Mouse (Mus musculus) hindbrain, embryonic 13.5 days (tissue): ENCODE data around the gene Ankrd6. TPM values are rescaled to one million over a fixed set of nuclear protein-coding genes. Genes with fewer than 3 reads are reported as not detected.
"Not testable (repeated sequence)": the region's sequence is repeated elsewhere in the genome, so short reads cannot be mapped to it uniquely, and the experiment has no call there.

ENCODE experiments used
- ATAC-seq: fragments of 200-750 bp; cut with Nextera tagmentation; 2 replicates; pipeline ENCODE4 v1.8.0; 2017; ENCODE audit warnings: moderate TSS enrichment; ENCODE audit not compliant: low FRiP score
- H3K27ac ChIP-seq: fragments of 300-500 bp; sonication (generic); 2 replicates; pipeline ENCODE4 v1.5.1; 2015; ENCODE audit warnings: inconsistent platforms, mild to moderate bottlenecking, moderate library complexity
- H3K27me3 ChIP-seq: fragments of 300-500 bp; sonication (generic); 2 replicates; pipeline ENCODE4 v1.6.1; 2015; ENCODE audit warnings: mild to moderate bottlenecking, inconsistent platforms
- H3K36me3 ChIP-seq: fragments of 300-500 bp; sonication (generic); 2 replicates; pipeline ENCODE4 v1.6.1; 2015; ENCODE audit warnings: mild to moderate bottlenecking, inconsistent platforms
- H3K4me1 ChIP-seq: fragments of 300-500 bp; sonication (generic); replicated peaks from 2 replicates; pipeline ENCODE4 v1.6.1; 2015; ENCODE audit warnings: inconsistent platforms
- H3K4me2 ChIP-seq: fragments of 300-500 bp; sonication (generic); 2 replicates; pipeline ENCODE4 v1.6.1; 2015; ENCODE audit warnings: inconsistent platforms, mild to moderate bottlenecking, moderate library complexity
- H3K4me3 ChIP-seq: fragments of 300-500 bp; sonication (generic); 2 replicates; pipeline ENCODE4 v1.5.1; 2015; ENCODE audit warnings: mild to moderate bottlenecking, inconsistent platforms
- H3K9ac ChIP-seq: fragments of 300-500 bp; sonication (generic); 2 replicates; pipeline ENCODE4 v1.6.1; 2015; ENCODE audit warnings: mild to moderate bottlenecking, inconsistent platforms
- H3K9me3 ChIP-seq: fragments of 300-500 bp; sonication (generic); 2 replicates; pipeline ENCODE4 v1.6.1; 2016; ENCODE audit warnings: inconsistent platforms
- WGBS: fragments of 180-500 bp; shearing (Covaris S2); methylation state at CpG from one replicate; pipeline ENCODE4 v1.1.7; 2015; 5-methylcytosine and 5-hydroxymethylcytosine counted together
- polyA plus RNA-seq: library from polyadenylated mRNA; unstranded; fragments of >200 nt; fragmentation: Nextera tagmentation; extraction: Ambion mirVana; gene quantifications from 2 replicates; pipeline ENCODE4 v1.2.1, GENCODE M21; 2015

The Ankrd6 gene
- polyA plus RNA-seq, 1 experiment from 2014 or later = 19.0 TPM

GRCm38 (mm10) chr4:32982716-32983175 is 32.1 kb upstream of the Ankrd6 start, which contains the start of gene Rragd:
TSS of gene Rragd (plus strand) at chr4:32983037.
- H3K4me2 ChIP-seq = peak within 1 kb of the TSS; percentile 86
- H3K4me1 ChIP-seq = peaks cover 32% of the 10 kb centered on the region
- H3K4me3 ChIP-seq = peak within 1 kb of the TSS; percentile 84
- H3K27me3 ChIP-seq = 0 out of 2 replicates have a peak, but pooled peaks cover 5% of the 10 kb centered on the region
- H3K9me3 ChIP-seq = no peaks in the 10 kb centered on the region
- under 1% methylated on average over 17 of the region's 18 CpGs for WGBS
- H3K36me3 ChIP-seq = no peaks in the 10 kb centered on the region
- peak within 1 kb of the TSS; percentile 95 for H3K9ac ChIP-seq
- peak; percentile 85 for ATAC-seq
- H3K27ac ChIP-seq = peak within 1 kb of the TSS; percentile 93

GRCm38 (mm10) chr4:32982041-32982715 is 31.5 kb upstream of the Ankrd6 start:
- H3K27me3 ChIP-seq = 0 out of 2 replicates have a peak, but pooled peaks cover 5% of the 10 kb centered on the region
- no peaks in the 10 kb centered on the region for H3K36me3 ChIP-seq
- peak overlapping the region; percentile 95 for H3K9ac ChIP-seq
- peak overlapping the region; percentile 84 for H3K4me3 ChIP-seq
- ATAC-seq = peak; percentile 51
- peaks cover 32% of the 10 kb centered on the region for H3K4me1 ChIP-seq
- H3K9me3 ChIP-seq = no peaks in the 10 kb centered on the region
- WGBS = 1% methylated on average over 15 of the region's 15 CpGs
- H3K4me2 ChIP-seq = peak overlapping the region; percentile 86
- H3K27ac ChIP-seq = peak overlapping the region; percentile 93; the same call in 1 of the 2 replicates

- H3K27ac ChIP-seq = no peak overlapping the region
- 32% methylated on average over 5 of the region's 5 CpGs for WGBS
- H3K36me3 ChIP-seq = no peaks in the 10 kb centered on the region
- no peaks in the 10 kb centered on the region for H3K9me3 ChIP-seq
- no peak overlapping the region for H3K9ac ChIP-seq
- H3K4me1 ChIP-seq = peaks cover 32% of the 10 kb centered on the region
- H3K27me3 ChIP-seq = 0 out of 2 replicates have a peak, but pooled peaks cover 5% of the 10 kb centered on the region
- no peak overlapping the region for H3K4me3 ChIP-seq
- H3K4me2 ChIP-seq = no peak overlapping the region; the same call in 1 of the 2 replicates
- ATAC-seq = no peak
Measured at GRCm38 (mm10) chr4:32981617-32982016, 31.0 kb upstream of the Ankrd6 start.

- no peak for ATAC-seq
- Histone ChIP-seq H3K4me3 (no peak overlapping the region), H3K27ac (no peak overlapping the region), H3K4me2 (no peak overlapping the region), H3K9ac (no peak overlapping the region), H3K4me1 (peaks cover 21% of the 10 kb centered on the region), H3K36me3 (no peaks in the 10 kb centered on the region), H3K9me3 (peaks cover under 1% of the 10 kb centered on the region; the same call in 1 of the 2 replicates), H3K27me3 (0 out of 2 replicates have a peak, but pooled peaks cover 5% of the 10 kb centered on the region)
- WGBS = 65% methylated on average over 3 of the region's 3 CpGs
Measured at GRCm38 (mm10) chr4:32980061-32980460, 29.4 kb upstream of the Ankrd6 start.

GRCm38 (mm10) chr4:32977331-32977730 is 26.7 kb upstream of the Ankrd6 start:
- WGBS = 89% methylated on average over 4 of the region's 4 CpGs
- Histone ChIP-seq H3K9ac (no peak overlapping the region), H3K4me1 (peaks cover 8% of the 10 kb centered on the region), H3K36me3 (0 out of 2 replicates have a peak, but pooled peaks cover 3% of the 10 kb centered on the region), H3K27ac (no peak overlapping the region), H3K4me3 (no peak overlapping the region), H3K27me3 (0 out of 2 replicates have a peak, but pooled peaks cover 5% of the 10 kb centered on the region), H3K9me3 (peaks cover 15% of the 10 kb centered on the region), H3K4me2 (no peak overlapping the region)
- no peak for ATAC-seq

- H3K4me2 ChIP-seq, H3K4me1 ChIP-seq, H3K27me3 ChIP-seq, H3K9ac ChIP-seq, H3K4me3 ChIP-seq, ATAC-seq, H3K36me3 ChIP-seq, H3K27ac ChIP-seq, H3K9me3 ChIP-seq: not testable (repeated sequence)
- 93% methylated on average over 19 of the region's 19 CpGs for WGBS
Measured at GRCm38 (mm10) chr4:32964619-32965018, 14.0 kb upstream of the Ankrd6 start.

GRCm38 (mm10) chr4:32961394-32961793 is 10.8 kb upstream of the Ankrd6 start:
- 89% methylated on average over 3 of the region's 3 CpGs for WGBS
- Histone ChIP-seq H3K36me3 (no peaks in the 10 kb centered on the region), H3K27me3 (no peaks in the 10 kb centered on the region), H3K4me2 (no peak overlapping the region), H3K27ac (no peak overlapping the region), H3K9me3 (no peaks in the 10 kb centered on the region), H3K4me3 (no peak overlapping the region), H3K4me1 (no peaks in the 10 kb centered on the region), H3K9ac (no peak overlapping the region)
- ATAC-seq = no peak

- Histone ChIP-seq H3K27ac (no peak overlapping the region), H3K27me3 (no peaks in the 10 kb centered on the region), H3K9ac (no peak overlapping the region), H3K4me2 (no peak overlapping the region), H3K4me1 (peaks cover 12% of the 10 kb centered on the region), H3K36me3 (no peaks in the 10 kb centered on the region), H3K9me3 (no peaks in the 10 kb centered on the region), H3K4me3 (no peak overlapping the region)
- no peak for ATAC-seq
- 30% methylated on average over 2 of the region's 2 CpGs for WGBS
Measured at GRCm38 (mm10) chr4:32956423-32956822, 5.8 kb upstream of the Ankrd6 start.

- no peak for ATAC-seq
- Histone ChIP-seq H3K36me3 (no peaks in the 10 kb centered on the region), H3K27ac (no peak overlapping the region), H3K4me3 (no peak overlapping the region), H3K4me1 (peaks cover 26% of the 10 kb centered on the region), H3K9ac (no peak overlapping the region), H3K9me3 (no peaks in the 10 kb centered on the region), H3K4me2 (peak overlapping the region; percentile 92), H3K27me3 (0 out of 2 replicates have a peak, but pooled peaks cover 6% of the 10 kb centered on the region)
- 15% methylated on average over 7 of the region's 7 CpGs for whole genome bisulfite sequencing
Measured at GRCm38 (mm10) chr4:32952681-32953080, 2.0 kb upstream of the Ankrd6 start.

- peak; percentile 73 for ATAC-seq
- 4% methylated on average over 34 of the region's 34 CpGs for WGBS
- H3K4me3 ChIP-seq = peak overlapping the region; percentile 67
Measured at GRCm38 (mm10) chr4:32951035-32951940, 647 bp upstream of the Ankrd6 start.

GRCm38 (mm10) chr4:32948696-32949095 is 1.9 kb downstream of the Ankrd6 start:
- no peak for ATAC-seq
- Histone ChIP-seq H3K27me3 (0 out of 2 replicates have a peak, but pooled peaks cover 6% of the 10 kb centered on the region), H3K4me1 (peaks cover 30% of the 10 kb centered on the region), H3K27ac (no peak overlapping the region), H3K4me2 (no peak overlapping the region), H3K9ac (no peak overlapping the region), H3K4me3 (no peak overlapping the region), H3K9me3 (no peaks in the 10 kb centered on the region), H3K36me3 (no peaks in the 10 kb centered on the region)
- 55% methylated on average over 10 of the region's 10 CpGs for WGBS

More at GRCm38 (mm10) chr4:32951035-32951940, 647 bp upstream of the Ankrd6 start:
- Histone ChIP-seq H3K9me3 (no peaks in the 10 kb centered on the region), H3K9ac (peak overlapping the region; percentile 78), H3K36me3 (no peaks in the 10 kb centered on the region), H3K4me1 (peaks cover 30% of the 10 kb centered on the region), H3K4me2 (peak overlapping the region; percentile 92), H3K27me3 (0 out of 2 replicates have a peak, but pooled peaks cover 6% of the 10 kb centered on the region), H3K27ac (no peak overlapping the region)

GRCm38 (mm10) chr4:32947631-32948030 is 3.0 kb downstream of the Ankrd6 start:
- peaks cover 27% of the 10 kb centered on the region for H3K4me1 ChIP-seq
- no peaks in the 10 kb centered on the region for H3K36me3 ChIP-seq
- no peak overlapping the region for H3K4me2 ChIP-seq
- H3K27ac ChIP-seq = no peak overlapping the region
- H3K9me3 ChIP-seq = no peaks in the 10 kb centered on the region
- H3K9ac ChIP-seq = peak overlapping the region; percentile 35; the same call in 1 of the 2 replicates
- no peak for ATAC-seq
- 0 out of 2 replicates have a peak, but pooled peaks cover 6% of the 10 kb centered on the region for H3K27me3 ChIP-seq
- no peak overlapping the region for H3K4me3 ChIP-seq
- WGBS = 27% methylated on average over 4 of the region's 4 CpGs
